Mouse (Mus musculus): Measurements from ENCODE around the gene Nsf. TPM values are rescaled to one million over a fixed set of nuclear protein-coding genes. Genes with fewer than 3 reads are reported as not detected.

Gene Nsf
- total and polyA plus RNA-seq, 2 experiments, result 10.2 to 14.0 TPM

- TF ChIP-seq POLR2A (IDR thresholded peaks at IDR 0.05; ENCODE audit: extremely low read depth, insufficient read depth, low read length), result no peak
- no peak for TF ChIP-seq CTCF (IDR thresholded peaks at IDR 0.05; ENCODE audit: low read depth, low read length)
- Histone ChIP-seq H3K9ac (ENCODE audit: low read depth, low read length) (no peak overlapping the region), H3K79me2 (ENCODE audit: control insufficient read depth, insufficient read depth, low read length) (peaks cover 4% of the 10 kb centered on the region; the same call in 1 of the 2 replicates), H3K4me1 (ENCODE audit: control insufficient read depth, insufficient read depth, low read length) (peaks cover 5% of the 10 kb centered on the region; the same call in 1 of the 2 replicates), H3K27me3 (ENCODE audit: control insufficient read depth, insufficient read depth, low read length) (no peaks in the 10 kb centered on the region), H3K27ac (replicated peaks; ENCODE audit: insufficient read depth, low read depth, low read length) (no peak overlapping the region), H3K36me3 (ENCODE audit: control insufficient read depth, insufficient read depth, low read length) (no peaks in the 10 kb centered on the region), H3K4me3 (ENCODE audit: insufficient read depth, low read depth, low read length) (no peak overlapping the region)
- WGBS, result 75% methylated on average over 6 of the region's 6 CpGs
- DNase-seq (ENCODE audit: extremely low read depth, low read depth, low spot score), result no peak
These were observed 13.0 kb downstream of the Nsf start for GRCm38 (mm10) chr11:103940887-103941286.

- Histone ChIP-seq H3K27me3 (ENCODE audit: control insufficient read depth, insufficient read depth, low read length) (no peaks in the 10 kb centered on the region), H3K4me1 (ENCODE audit: control insufficient read depth, insufficient read depth, low read length) (peaks cover 5% of the 10 kb centered on the region; the same call in 1 of the 2 replicates), H3K27ac (replicated peaks; ENCODE audit: insufficient read depth, low read depth, low read length) (no peak overlapping the region), H3K9ac (ENCODE audit: low read depth, low read length) (no peak overlapping the region), H3K79me2 (ENCODE audit: control insufficient read depth, insufficient read depth, low read length) (peaks cover 4% of the 10 kb centered on the region; the same call in 1 of the 2 replicates), H3K4me3 (ENCODE audit: insufficient read depth, low read depth, low read length) (no peak overlapping the region), H3K36me3 (ENCODE audit: control insufficient read depth, insufficient read depth, low read length) (no peaks in the 10 kb centered on the region)
- WGBS, result 95% methylated on average over 25 of the region's 25 CpGs
- TF ChIP-seq CTCF (IDR thresholded peaks at IDR 0.05; ENCODE audit: low read depth, low read length), result no peak
- no peak for DNase-seq (ENCODE audit: extremely low read depth, low read depth, low spot score)
These were observed 15.7 kb downstream of the Nsf start for GRCm38 (mm10) chr11:103937976-103938728.

GRCm38 (mm10) chr11:103937451-103937850 is 16.4 kb downstream of the Nsf start:
- TF ChIP-seq CTCF (IDR thresholded peaks at IDR 0.05; ENCODE audit: low read depth, low read length) (no peak), POLR2A (IDR thresholded peaks at IDR 0.05; ENCODE audit: extremely low read depth, insufficient read depth, low read length) (no peak)
- H3K4me1 ChIP-seq (ENCODE audit: control insufficient read depth, insufficient read depth, low read length), result peaks cover 5% of the 10 kb centered on the region; the same call in 1 of the 2 replicates
- 97% methylated on average over 9 of the region's 9 CpGs for WGBS
- no peak overlapping the region for H3K4me3 ChIP-seq (ENCODE audit: insufficient read depth, low read depth, low read length)
- H3K27me3 ChIP-seq (ENCODE audit: control insufficient read depth, insufficient read depth, low read length), result no peaks in the 10 kb centered on the region
- H3K27ac ChIP-seq (replicated peaks; ENCODE audit: insufficient read depth, low read depth, low read length), result no peak overlapping the region
- no peaks in the 10 kb centered on the region for H3K36me3 ChIP-seq (ENCODE audit: control insufficient read depth, insufficient read depth, low read length)
- DNase-seq (ENCODE audit: extremely low read depth, low read depth, low spot score), result no peak
- peaks cover 4% of the 10 kb centered on the region; the same call in 1 of the 2 replicates for H3K79me2 ChIP-seq (ENCODE audit: control insufficient read depth, insufficient read depth, low read length)
- H3K9ac ChIP-seq (ENCODE audit: low read depth, low read length), result no peak overlapping the region

- H3K4me1 ChIP-seq (ENCODE audit: control insufficient read depth, insufficient read depth, low read length), result peaks cover 5% of the 10 kb centered on the region; the same call in 1 of the 2 replicates
- H3K27me3 ChIP-seq (ENCODE audit: control insufficient read depth, insufficient read depth, low read length), result no peaks in the 10 kb centered on the region
- H3K36me3 ChIP-seq (ENCODE audit: control insufficient read depth, insufficient read depth, low read length), result no peaks in the 10 kb centered on the region
- WGBS, result 62% methylated on average over 2 of the region's 2 CpGs
- peaks cover 4% of the 10 kb centered on the region; the same call in 1 of the 2 replicates for H3K79me2 ChIP-seq (ENCODE audit: control insufficient read depth, insufficient read depth, low read length)
- H3K27ac ChIP-seq (replicated peaks; ENCODE audit: insufficient read depth, low read depth, low read length), result no peak overlapping the region
- TF ChIP-seq CTCF (IDR thresholded peaks at IDR 0.05; ENCODE audit: low read depth, low read length), result no peak
- TF ChIP-seq POLR2A (IDR thresholded peaks at IDR 0.05; ENCODE audit: extremely low read depth, insufficient read depth, low read length), result no peak
- no peak overlapping the region for H3K9ac ChIP-seq (ENCODE audit: low read depth, low read length)
- DNase-seq (ENCODE audit: extremely low read depth, low read depth, low spot score), result no peak
- H3K4me3 ChIP-seq (ENCODE audit: insufficient read depth, low read depth, low read length), result no peak overlapping the region
These were observed 18.1 kb downstream of the Nsf start for GRCm38 (mm10) chr11:103935717-103936116.

- Histone ChIP-seq H3K4me3 (ENCODE audit: insufficient read depth, low read depth, low read length) (no peak overlapping the region), H3K9ac (ENCODE audit: low read depth, low read length) (no peak overlapping the region), H3K79me2 (ENCODE audit: control insufficient read depth, insufficient read depth, low read length) (no peaks in the 10 kb centered on the region), H3K27ac (replicated peaks; ENCODE audit: insufficient read depth, low read depth, low read length) (no peak overlapping the region), H3K36me3 (ENCODE audit: control insufficient read depth, insufficient read depth, low read length) (peaks cover under 1% of the 10 kb centered on the region; the same call in 1 of the 2 replicates), H3K27me3 (ENCODE audit: control insufficient read depth, insufficient read depth, low read length) (no peaks in the 10 kb centered on the region), H3K4me1 (ENCODE audit: control insufficient read depth, insufficient read depth, low read length) (peaks cover 5% of the 10 kb centered on the region; the same call in 1 of the 2 replicates)
- 93% methylated on average over 6 of the region's 6 CpGs for WGBS
- no peak for TF ChIP-seq CTCF (IDR thresholded peaks at IDR 0.05; ENCODE audit: low read depth, low read length)
- no peak for TF ChIP-seq POLR2A (IDR thresholded peaks at IDR 0.05; ENCODE audit: extremely low read depth, insufficient read depth, low read length)
- no peak for DNase-seq (ENCODE audit: extremely low read depth, low read depth, low spot score)
These were observed 20.0 kb downstream of the Nsf start for GRCm38 (mm10) chr11:103933886-103934285.

- Histone ChIP-seq H3K4me1 (ENCODE audit: control insufficient read depth, insufficient read depth, low read length) (peaks cover 4% of the 10 kb centered on the region; the same call in 1 of the 2 replicates), H3K4me3 (ENCODE audit: insufficient read depth, low read depth, low read length) (no peak overlapping the region), H3K79me2 (ENCODE audit: control insufficient read depth, insufficient read depth, low read length) (no peaks in the 10 kb centered on the region), H3K27ac (replicated peaks; ENCODE audit: insufficient read depth, low read depth, low read length) (no peak overlapping the region), H3K36me3 (ENCODE audit: control insufficient read depth, insufficient read depth, low read length) (peaks cover 3% of the 10 kb centered on the region; the same call in 1 of the 2 replicates), H3K27me3 (ENCODE audit: control insufficient read depth, insufficient read depth, low read length) (no peaks in the 10 kb centered on the region), H3K9ac (ENCODE audit: low read depth, low read length) (no peak overlapping the region)
- no peak for TF ChIP-seq POLR2A (IDR thresholded peaks at IDR 0.05; ENCODE audit: extremely low read depth, insufficient read depth, low read length)
- TF ChIP-seq CTCF (IDR thresholded peaks at IDR 0.05; ENCODE audit: low read depth, low read length), result no peak
- 75% methylated on average over 2 of the region's 2 CpGs for WGBS
- DNase-seq (ENCODE audit: extremely low read depth, low read depth, low spot score), result no peak
These were observed 29.9 kb downstream of the Nsf start for GRCm38 (mm10) chr11:103923957-103924356.
